Mouse (Mus musculus) erythroid progenitor cell, adult 5-6 weeks (primary cell): Measurements from ENCODE around the gene Pik3c2b. TPM values are rescaled to one million over a fixed set of nuclear protein-coding genes. Genes with fewer than 3 reads are reported as not detected.

ENCODE experiments used
- total RNA-seq, 2 experiments: library from RNA; stranded (forward) in 1 of 2; stranded (reverse) in 1 of 2; fragments of 150-400 nt in 1 of 2; fragments of 186-747, 209-891 nt in 1 of 2; gene quantifications; 2 replicates each; pipeline versions ENCODE4 v1.2.3 to v1.2.4; 2015 to 2017; ENCODE audit warnings: low replicate concordance in 2 of 2

The Pik3c2b gene
- total RNA-seq, 2 experiments from 2014 or later: 0.23 to 2.9 TPM

Other genes with a start within 250 kb of the Pik3c2b start
- gene Lrrn2, start 165.4 kb upstream of the Pik3c2b start, total RNA-seq (2015; ENCODE audit: low replicate concordance): not detected in 2 replicates
- gene Lrrn2, start 165.4 kb upstream of the Pik3c2b start, total RNA-seq (2017; ENCODE audit: low replicate concordance): not detected in 2 replicates
- 92.3 and 118 TPM in 2 replicates for gene Mdm4, start 15.1 kb upstream of the Pik3c2b start, total RNA-seq (2015; ENCODE audit: low replicate concordance)
- 148 and 163 TPM in 2 replicates for gene Mdm4, start 15.1 kb upstream of the Pik3c2b start, total RNA-seq (2017; ENCODE audit: low replicate concordance)
- 131 and 152 TPM in 2 replicates for gene Ppp1r15b, start 85.5 kb downstream of the Pik3c2b start, total RNA-seq (2015; ENCODE audit: low replicate concordance)
- 227 and 245 TPM in 2 replicates for gene Ppp1r15b, start 85.5 kb downstream of the Pik3c2b start, total RNA-seq (2017; ENCODE audit: low replicate concordance)
- 0.36 TPM in 1 of 2 replicates, not detected in the other for gene Plekha6, start 118.5 kb downstream of the Pik3c2b start, total RNA-seq (2015; ENCODE audit: low replicate concordance)
- gene Plekha6, start 118.5 kb downstream of the Pik3c2b start, total RNA-seq (2017; ENCODE audit: low replicate concordance): 0.51 TPM in 1 of 2 replicates, not detected in the other